Mouse (Mus musculus): Measurements from ENCODE around the gene Stat4. TPM values are rescaled to one million over a fixed set of nuclear protein-coding genes. Genes with fewer than 3 reads are reported as not detected.

Gene Stat4
- 12.0 and 12.4 TPM in 2 replicates for polyA plus RNA-seq (2014; fragmentation: Nextera tagmentation; extraction: Ambion mirVana)

DNA sequence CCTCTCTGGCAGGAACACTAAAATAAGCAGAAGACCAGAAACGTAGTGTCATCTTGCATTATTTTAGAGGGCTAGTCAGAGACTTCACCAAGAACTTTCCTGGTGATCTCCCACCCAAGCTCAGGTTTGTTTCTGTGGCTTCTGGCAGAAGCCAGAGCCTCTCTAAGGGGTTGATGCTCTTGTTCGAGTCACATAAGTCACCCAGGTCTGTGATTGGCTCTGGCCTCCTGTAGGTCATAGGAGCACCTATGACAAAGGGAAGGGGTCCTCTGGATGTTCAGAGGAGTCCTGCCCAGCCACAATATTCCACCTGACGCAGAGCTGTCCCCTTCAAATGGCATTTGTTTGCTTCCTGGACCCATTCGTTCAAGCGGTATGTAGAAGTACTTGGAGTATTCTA lies at the start of gene Stat4:
Gene Stat4, plus strand, starts transcription at position 301 of the 400 bp plus-strand sequence.
- Histone ChIP-seq H3K9me3 (ENCODE audit: control insufficient read depth, low read length) (no peaks in the 10 kb centered on the region), H3K4me2 (ENCODE audit: low read depth, low read length, severe bottlenecking) (no peak within 1 kb of the TSS), H3K4me1 (replicated peaks; ENCODE audit: control insufficient read depth, insufficient read depth, low read length) (no peaks in the 10 kb centered on the region), H3K9ac (ENCODE audit: low read length) (no peak within 1 kb of the TSS), H3K27ac (ENCODE audit: low read depth, low read length) (no peak within 1 kb of the TSS), H3K36me3 (ENCODE audit: control insufficient read depth, insufficient read depth, low read length) (no peaks in the 10 kb centered on the region), H3K27me3 (ENCODE audit: control insufficient read depth, insufficient read depth, low read length) (no peaks in the 10 kb centered on the region), H3K4me3 (ENCODE audit: low read depth, low read length) (no peak within 1 kb of the TSS)
- no peak for ATAC-seq (replicated peaks; ENCODE audit: low FRiP score)
- 88% methylated on average over 5 of the region's 5 CpGs for WGBS
- no peak for DNase-seq (ENCODE audit: low spot score)

DNA sequence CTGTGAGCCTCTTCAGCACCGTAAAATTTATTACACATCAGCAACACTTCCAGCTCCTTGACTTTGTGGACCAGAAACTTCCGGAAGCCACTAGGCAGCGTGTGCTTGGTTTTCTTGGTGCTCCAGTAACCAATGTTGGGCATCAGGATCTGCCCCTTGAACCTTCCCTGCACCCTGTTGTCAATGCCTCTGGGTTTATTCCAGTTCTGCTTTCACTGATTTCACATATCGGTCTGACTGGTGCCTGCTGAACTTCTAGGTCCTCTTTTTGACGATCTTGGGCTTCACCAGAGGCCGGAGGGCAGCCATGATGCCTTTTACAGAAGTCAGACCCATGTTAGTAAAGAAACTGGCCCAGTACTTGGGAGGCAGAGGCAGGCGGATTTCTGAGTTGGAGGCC lies 48.6 kb upstream of the Stat4 start:
- Histone ChIP-seq H3K9ac (ENCODE audit: low read length) (no peak overlapping the region), H3K4me3 (ENCODE audit: low read depth, low read length) (no peak overlapping the region), H3K27ac (ENCODE audit: low read depth, low read length) (no peak overlapping the region), H3K4me1 (replicated peaks; ENCODE audit: control insufficient read depth, insufficient read depth, low read length) (no peaks in the 10 kb centered on the region), H3K4me2 (ENCODE audit: low read depth, low read length, severe bottlenecking) (no peak overlapping the region), H3K27me3 (ENCODE audit: control insufficient read depth, insufficient read depth, low read length) (no peaks in the 10 kb centered on the region), H3K9me3 (ENCODE audit: control insufficient read depth, low read length) (no peaks in the 10 kb centered on the region), H3K36me3 (ENCODE audit: control insufficient read depth, insufficient read depth, low read length) (no peaks in the 10 kb centered on the region)
- DNase-seq (ENCODE audit: low spot score) (no peak), ATAC-seq (replicated peaks; ENCODE audit: low FRiP score) (no peak)
- 95% methylated on average over 7 of the region's 7 CpGs for whole genome bisulfite sequencing

DNA sequence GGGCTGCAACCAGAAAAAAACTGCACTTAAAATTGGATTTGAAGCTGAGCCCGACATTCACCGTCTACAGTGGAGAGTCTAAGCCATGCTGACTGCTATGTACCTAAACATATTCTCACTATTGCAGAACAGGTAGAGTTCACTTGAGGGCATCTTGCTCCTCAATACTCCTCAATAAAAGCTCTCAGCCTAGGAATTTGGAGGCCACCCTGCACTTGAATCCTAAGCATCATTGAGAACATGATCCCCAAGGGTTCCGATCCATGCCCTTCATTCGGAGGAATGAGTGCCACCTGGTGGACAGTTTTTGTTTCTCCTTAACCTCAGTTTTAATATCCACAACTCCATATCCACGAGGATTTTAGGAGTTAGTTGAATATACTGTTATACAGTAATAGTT lies 42.2 kb upstream of the Stat4 start:
- WGBS: 44% methylated on average over 5 of the region's 5 CpGs
- Histone ChIP-seq H3K27ac (ENCODE audit: low read depth, low read length) (no peak overlapping the region), H3K4me1 (replicated peaks; ENCODE audit: control insufficient read depth, insufficient read depth, low read length) (no peaks in the 10 kb centered on the region), H3K27me3 (ENCODE audit: control insufficient read depth, insufficient read depth, low read length) (no peaks in the 10 kb centered on the region), H3K9ac (ENCODE audit: low read length) (no peak overlapping the region), H3K36me3 (ENCODE audit: control insufficient read depth, insufficient read depth, low read length) (no peaks in the 10 kb centered on the region), H3K4me3 (ENCODE audit: low read depth, low read length) (no peak overlapping the region), H3K9me3 (ENCODE audit: control insufficient read depth, low read length) (no peaks in the 10 kb centered on the region), H3K4me2 (ENCODE audit: low read depth, low read length, severe bottlenecking) (no peak overlapping the region)
- ATAC-seq (replicated peaks; ENCODE audit: low FRiP score) (peak; percentile 39; the same call in 1 of the 2 replicates), DNase-seq (ENCODE audit: low spot score) (peak; percentile 59)

DNA sequence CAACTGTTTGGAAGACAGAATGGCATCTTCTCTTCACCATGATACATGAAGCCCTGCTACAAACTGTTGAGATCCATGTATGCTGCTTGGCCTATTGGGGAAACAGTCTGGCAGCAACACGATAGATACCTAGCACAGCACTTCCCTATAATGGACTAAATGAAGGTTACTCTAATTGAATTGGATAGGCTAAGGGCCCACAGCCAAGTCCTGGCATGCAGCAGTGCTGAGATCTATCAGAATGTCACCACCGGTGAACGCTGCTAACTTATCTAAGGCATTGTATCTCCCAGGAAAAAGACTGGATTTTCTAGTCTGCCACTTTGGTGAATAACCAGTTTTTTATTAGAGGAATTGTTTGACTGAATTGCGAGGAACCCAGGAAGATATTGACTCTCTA lies 39.8 kb upstream of the Stat4 start:
- no peak overlapping the region for H3K27ac ChIP-seq (ENCODE audit: low read depth, low read length)
- H3K4me1 ChIP-seq (replicated peaks; ENCODE audit: control insufficient read depth, insufficient read depth, low read length): no peaks in the 10 kb centered on the region
- no peak for DNase-seq (ENCODE audit: low spot score)
- WGBS: 93% methylated on average over 4 of the region's 4 CpGs
- no peaks in the 10 kb centered on the region for H3K36me3 ChIP-seq (ENCODE audit: control insufficient read depth, insufficient read depth, low read length)
- no peaks in the 10 kb centered on the region for H3K27me3 ChIP-seq (ENCODE audit: control insufficient read depth, insufficient read depth, low read length)
- ATAC-seq (replicated peaks; ENCODE audit: low FRiP score): no peak
- H3K4me2 ChIP-seq (ENCODE audit: low read depth, low read length, severe bottlenecking): no peak overlapping the region
- H3K9ac ChIP-seq (ENCODE audit: low read length): no peak overlapping the region
- no peaks in the 10 kb centered on the region for H3K9me3 ChIP-seq (ENCODE audit: control insufficient read depth, low read length)
- H3K4me3 ChIP-seq (ENCODE audit: low read depth, low read length): no peak overlapping the region

DNA sequence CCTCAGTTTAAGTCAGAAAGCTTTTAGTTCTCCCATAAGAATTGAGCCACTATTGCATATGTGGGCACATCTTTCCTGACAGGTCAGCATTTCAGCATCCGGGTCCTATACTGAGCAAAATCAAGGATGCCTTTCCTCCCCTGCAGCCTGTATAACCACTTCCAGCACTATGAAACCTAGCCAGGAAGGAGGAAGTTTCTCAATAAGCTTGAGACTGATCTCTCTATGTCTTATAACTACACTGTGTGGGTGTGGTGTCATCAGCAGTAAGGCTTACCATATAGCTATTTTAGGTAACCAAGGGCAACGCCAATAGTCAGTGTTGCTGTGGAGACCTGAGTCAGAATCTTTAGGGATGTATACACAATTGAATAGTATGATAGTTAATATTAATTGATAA lies 22.3 kb upstream of the Stat4 start:
- DNase-seq (ENCODE audit: low spot score) (no peak), ATAC-seq (replicated peaks; ENCODE audit: low FRiP score) (no peak)
- no peaks in the 10 kb centered on the region for H3K27me3 ChIP-seq (ENCODE audit: control insufficient read depth, insufficient read depth, low read length)
- no peak overlapping the region for H3K27ac ChIP-seq (ENCODE audit: low read depth, low read length)
- 99% methylated on average over 2 of the region's 2 CpGs for WGBS
- H3K9me3 ChIP-seq (ENCODE audit: control insufficient read depth, low read length): no peaks in the 10 kb centered on the region
- no peak overlapping the region for H3K9ac ChIP-seq (ENCODE audit: low read length)
- H3K4me3 ChIP-seq (ENCODE audit: low read depth, low read length): no peak overlapping the region
- no peak overlapping the region for H3K4me2 ChIP-seq (ENCODE audit: low read depth, low read length, severe bottlenecking)
- no peaks in the 10 kb centered on the region for H3K36me3 ChIP-seq (ENCODE audit: control insufficient read depth, insufficient read depth, low read length)
- no peaks in the 10 kb centered on the region for H3K4me1 ChIP-seq (replicated peaks; ENCODE audit: control insufficient read depth, insufficient read depth, low read length)

DNA sequence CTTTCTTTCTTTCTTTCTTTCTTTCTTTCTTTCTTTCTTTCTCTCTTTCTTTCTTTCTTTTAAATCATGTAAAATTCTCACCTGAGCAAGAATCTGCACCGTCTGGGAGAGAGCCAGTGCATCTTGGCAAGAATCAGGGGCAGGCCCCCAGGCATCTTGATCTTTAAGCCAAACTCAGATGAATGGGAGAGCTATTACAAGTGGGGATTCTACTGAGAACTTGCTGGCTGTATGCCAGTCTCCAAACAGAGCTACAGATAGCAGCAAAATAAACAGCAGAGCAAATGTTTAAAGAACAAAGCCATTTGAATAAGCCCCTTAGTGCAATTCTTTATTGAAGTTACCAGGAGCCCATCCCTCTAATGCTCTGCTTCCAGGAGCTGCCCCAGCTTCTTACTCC lies 18.0 kb upstream of the Stat4 start:
- WGBS: 23% methylated on average over 1 of the region's 1 CpGs
- Histone ChIP-seq H3K4me3 (ENCODE audit: low read depth, low read length) (no peak overlapping the region), H3K9me3 (ENCODE audit: control insufficient read depth, low read length) (no peaks in the 10 kb centered on the region), H3K9ac (ENCODE audit: low read length) (no peak overlapping the region), H3K27me3 (ENCODE audit: control insufficient read depth, insufficient read depth, low read length) (no peaks in the 10 kb centered on the region), H3K36me3 (ENCODE audit: control insufficient read depth, insufficient read depth, low read length) (no peaks in the 10 kb centered on the region), H3K4me2 (ENCODE audit: low read depth, low read length, severe bottlenecking) (no peak overlapping the region), H3K27ac (ENCODE audit: low read depth, low read length) (no peak overlapping the region), H3K4me1 (replicated peaks; ENCODE audit: control insufficient read depth, insufficient read depth, low read length) (no peaks in the 10 kb centered on the region)
- no peak for DNase-seq (ENCODE audit: low spot score)
- no peak for ATAC-seq (replicated peaks; ENCODE audit: low FRiP score)

DNA sequence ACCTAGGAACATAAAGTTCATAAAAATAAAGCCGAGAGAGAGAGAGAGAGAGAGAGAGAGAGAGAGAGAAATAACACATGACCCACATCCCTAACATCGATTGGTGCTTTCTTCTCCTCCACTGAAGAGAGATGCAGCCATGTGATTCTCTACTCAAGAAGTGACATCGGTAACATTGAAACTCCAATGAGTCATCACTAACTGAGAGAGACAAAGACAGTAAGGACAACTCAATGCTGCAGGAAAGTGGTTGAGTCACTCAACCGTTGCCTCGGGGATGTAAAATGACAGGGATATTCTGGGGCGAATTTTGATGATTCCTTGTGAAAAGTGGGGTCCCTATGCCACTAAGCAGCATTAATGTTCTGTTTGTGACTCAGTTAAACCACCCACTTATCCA lies 16.8 kb upstream of the Stat4 start:
- H3K4me2 ChIP-seq (ENCODE audit: low read depth, low read length, severe bottlenecking): no peak overlapping the region
- no peak for ATAC-seq (replicated peaks; ENCODE audit: low FRiP score)
- WGBS: 91% methylated on average over 6 of the region's 6 CpGs

DNA sequence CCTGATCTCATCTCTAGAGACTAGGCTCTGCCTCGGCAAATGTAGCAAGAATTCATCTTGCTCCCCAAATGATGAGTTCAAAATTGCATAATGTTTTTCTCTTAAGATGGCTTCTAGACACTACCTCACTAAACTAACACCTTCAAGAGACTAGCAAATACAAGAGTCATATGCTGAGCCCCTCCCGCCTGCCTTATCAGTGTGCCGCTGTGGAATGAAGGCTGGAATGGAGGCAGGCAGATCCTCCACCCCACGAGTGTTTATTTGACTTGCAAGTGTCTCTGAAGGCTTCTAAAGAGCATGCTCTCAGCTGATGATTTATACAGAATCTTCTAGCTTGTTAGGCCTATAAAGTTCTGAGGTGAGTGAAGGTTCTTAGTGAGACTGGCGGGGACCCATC lies 11.4 kb upstream of the Stat4 start:
- ATAC-seq (replicated peaks; ENCODE audit: low FRiP score) (no peak), DNase-seq (ENCODE audit: low spot score) (no peak)
- Histone ChIP-seq H3K4me1 (replicated peaks; ENCODE audit: control insufficient read depth, insufficient read depth, low read length) (no peaks in the 10 kb centered on the region), H3K9ac (ENCODE audit: low read length) (no peak overlapping the region), H3K36me3 (ENCODE audit: control insufficient read depth, insufficient read depth, low read length) (no peaks in the 10 kb centered on the region), H3K4me2 (ENCODE audit: low read depth, low read length, severe bottlenecking) (no peak overlapping the region), H3K27me3 (ENCODE audit: control insufficient read depth, insufficient read depth, low read length) (no peaks in the 10 kb centered on the region), H3K27ac (ENCODE audit: low read depth, low read length) (no peak overlapping the region), H3K9me3 (ENCODE audit: control insufficient read depth, low read length) (no peaks in the 10 kb centered on the region), H3K4me3 (ENCODE audit: low read depth, low read length) (no peak overlapping the region)
- WGBS: 86% methylated on average over 5 of the region's 5 CpGs

More for the DNA sequence above, 16.8 kb upstream of the Stat4 start:
- no peak overlapping the region for H3K4me3 ChIP-seq (ENCODE audit: low read depth, low read length)
- no peaks in the 10 kb centered on the region for H3K9me3 ChIP-seq (ENCODE audit: control insufficient read depth, low read length)
- H3K27ac ChIP-seq (ENCODE audit: low read depth, low read length): no peak overlapping the region
- no peaks in the 10 kb centered on the region for H3K36me3 ChIP-seq (ENCODE audit: control insufficient read depth, insufficient read depth, low read length)
- no peak overlapping the region for H3K9ac ChIP-seq (ENCODE audit: low read length)
- no peaks in the 10 kb centered on the region for H3K27me3 ChIP-seq (ENCODE audit: control insufficient read depth, insufficient read depth, low read length)
- DNase-seq (ENCODE audit: low spot score): no peak
- H3K4me1 ChIP-seq (replicated peaks; ENCODE audit: control insufficient read depth, insufficient read depth, low read length): no peaks in the 10 kb centered on the region

DNA sequence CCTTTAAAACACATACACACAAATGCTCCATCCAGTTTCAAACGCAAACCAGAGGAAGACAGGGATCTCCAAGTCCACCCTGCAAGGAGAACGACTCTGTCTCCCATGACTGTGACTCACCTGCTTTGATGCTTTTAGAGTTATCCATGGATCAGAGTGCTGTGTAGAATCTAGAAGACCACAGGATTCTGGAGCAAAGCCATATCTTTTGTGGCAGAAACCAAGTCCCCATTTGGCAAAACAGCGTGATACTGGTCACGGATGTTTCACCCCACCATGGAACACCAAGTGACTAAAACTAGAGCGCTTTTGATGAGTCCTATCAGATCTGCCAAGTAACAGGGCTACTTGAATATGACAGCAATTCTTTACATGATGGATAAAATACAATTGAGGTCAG lies 7.9 kb upstream of the Stat4 start:
- H3K4me3 ChIP-seq (ENCODE audit: low read depth, low read length): no peak overlapping the region

More for the DNA sequence above, 7.9 kb upstream of the Stat4 start:
- Histone ChIP-seq H3K4me1 (replicated peaks; ENCODE audit: control insufficient read depth, insufficient read depth, low read length) (no peaks in the 10 kb centered on the region), H3K9ac (ENCODE audit: low read length) (no peak overlapping the region), H3K4me2 (ENCODE audit: low read depth, low read length, severe bottlenecking) (no peak overlapping the region), H3K27ac (ENCODE audit: low read depth, low read length) (no peak overlapping the region), H3K27me3 (ENCODE audit: control insufficient read depth, insufficient read depth, low read length) (no peaks in the 10 kb centered on the region), H3K9me3 (ENCODE audit: control insufficient read depth, low read length) (no peaks in the 10 kb centered on the region), H3K36me3 (ENCODE audit: control insufficient read depth, insufficient read depth, low read length) (no peaks in the 10 kb centered on the region)
- no peak for ATAC-seq (replicated peaks; ENCODE audit: low FRiP score)
- DNase-seq (ENCODE audit: low spot score): no peak
- 93% methylated on average over 5 of the region's 5 CpGs for WGBS
